8 mouse cellular contexts compared by ENCODE assay signal in genomic region chr8:95142075-95142831, GRCm38 (mm10).
DNase-seq lines count a peak whose midpoint lies in the region; ATAC-seq and TF ChIP-seq lines count a peak whose summit lies in the region.

No protein-coding gene starts in this region.

- WGBS in hindbrain, postnatal 0 days = under 1% methylated on average over 26 of the region's 66 CpGs

- DNase-seq in T-cell, adult 2 months (ENCODE audit: low spot score) = peak; percentile 67
- peak; percentile 67 to 81 for DNase-seq in cerebellum, postnatal 36 days
- peak; percentile 84 for DNase-seq in gastrocnemius, adult 2 months
- DNase-seq in hindbrain, postnatal 0 days (ENCODE audit: low spot score) = peak; percentile 93
- peak; percentile 89 to 91 for DNase-seq in left cerebral cortex, adult 2 months (ENCODE audit: extremely low spot score in 1 of 2, low spot score in 2 of 2)
- DNase-seq in lung, postnatal 4 days = peak; percentile 83 to 89
- peak; percentile 86 to 90 for DNase-seq in right cerebral cortex, adult 2 months (ENCODE audit: low spot score in 2 of 2)
- peak; percentile 78 for DNase-seq in urinary bladder, postnatal 25 days (ENCODE audit: low spot score)

- no peak for TF ChIP-seq CTCF in gastrocnemius, adult 2 months (IDR thresholded peaks at IDR 0.05)
- TF ChIP-seq CTCF in hindbrain, postnatal 0 days (IDR thresholded peaks at IDR 0.05; ENCODE audit: low read depth) = no peak
- TF ChIP-seq CTCF in left cerebral cortex, adult 2 months (IDR thresholded peaks at IDR 0.05) = no peak

- no peaks in the 10 kb centered on the region for H3K27me3 ChIP-seq in hindbrain, postnatal 0 days (ENCODE audit: insufficient read depth, low read length)

- peak overlapping the region; percentile 92 for H3K27ac ChIP-seq in gastrocnemius, adult 2 months
- H3K27ac ChIP-seq in hindbrain, postnatal 0 days = peak overlapping the region; percentile 83
- H3K27ac ChIP-seq in left cerebral cortex, adult 2 months = peak overlapping the region; percentile 94

- ATAC-seq in hindbrain, postnatal 0 days = peak; percentile 76

- H3K9ac ChIP-seq in hindbrain, postnatal 0 days (replicated peaks; ENCODE audit: low read length) = peak overlapping the region; percentile 88

- H3K4me3 ChIP-seq in gastrocnemius, adult 2 months = peak overlapping the region; percentile 96
- H3K4me3 ChIP-seq in hindbrain, postnatal 0 days (ENCODE audit: low read length) = peak overlapping the region; percentile 79
- H3K4me3 ChIP-seq in left cerebral cortex, adult 2 months = peak overlapping the region; percentile 77

- no peaks in the 10 kb centered on the region for H3K9me3 ChIP-seq in hindbrain, postnatal 0 days (ENCODE audit: low read length)

- peak overlapping the region; percentile 98 for H3K4me2 ChIP-seq in hindbrain, postnatal 0 days (ENCODE audit: low read depth, low read length)

- no peaks in the 10 kb centered on the region for H3K36me3 ChIP-seq in hindbrain, postnatal 0 days (ENCODE audit: insufficient read depth, low read length)

- intact Hi-C loops in gastrocnemius, adult 2 months (cut with DNase I) = no loop called here
- intact Hi-C loops in left cerebral cortex, adult 2 months (cut with DNase I) = no loop called here

- peaks cover 32% of the 10 kb centered on the region for H3K4me1 ChIP-seq in hindbrain, postnatal 0 days (ENCODE audit: insufficient read depth, low read length)

Comparison
In these comparisons a context has a peak if more than half of its experiments do, and no peak if none do; other contexts are left out.
1. Peak in every context shown above with its lines: DNase-seq, ATAC-seq, H3K4me3 ChIP-seq and H3K27ac ChIP-seq.